Mouse (Mus musculus) limb, embryonic 14.5 days (tissue): Measurements from ENCODE around the gene Slc23a3. TPM values are rescaled to one million over a fixed set of nuclear protein-coding genes. Genes with fewer than 3 reads are reported as not detected.

ENCODE experiments used
- ATAC-seq: fragments of 200-750 bp; cut with Nextera tagmentation; 2 replicates; pipeline ENCODE4 v1.8.0; 2017; ENCODE audit warnings: low read depth, moderate number of reproducible peaks, moderate TSS enrichment; ENCODE audit not compliant: low FRiP score
- DNase-seq: peaks from one replicate; pipeline ENCODE4 v3.0.0-alpha.2; 2015; ENCODE audit warnings: low spot score
- H3K27ac ChIP-seq: fragments of 300-500 bp; sonication (generic); replicated peaks from 2 replicates; pipeline ENCODE4 v1.5.1; 2014; ENCODE audit warnings: low read depth, mild to moderate bottlenecking, low read length, moderate library complexity, mixed read lengths
- H3K27me3 ChIP-seq: fragments of 300-500 bp; sonication (generic); 2 replicates; pipeline ENCODE4 v1.6.1; 2014; ENCODE audit warnings: low read length, mixed read lengths; ENCODE audit not compliant: control insufficient read depth, insufficient read depth
- H3K36me3 ChIP-seq: fragments of 300-500 bp; sonication (generic); 2 replicates; pipeline ENCODE4 v1.6.1; 2014; ENCODE audit warnings: mild to moderate bottlenecking, low read length, moderate library complexity, mixed read lengths; ENCODE audit not compliant: control insufficient read depth, insufficient read depth
- H3K4me1 ChIP-seq: fragments of 300-500 bp; sonication (generic); 2 replicates; pipeline ENCODE4 v1.6.1; 2014; ENCODE audit warnings: antibody characterized with exemption, low read length, mixed read lengths; ENCODE audit not compliant: control insufficient read depth, insufficient read depth
- H3K4me2 ChIP-seq: fragments of 300-500 bp; sonication (generic); replicated peaks from 2 replicates; pipeline ENCODE4 v1.6.1; 2014; ENCODE audit warnings: low read depth, mild to moderate bottlenecking, low read length, moderate library complexity; ENCODE audit not compliant: severe bottlenecking
- H3K4me3 ChIP-seq: fragments of 300-500 bp; sonication (generic); replicated peaks from 2 replicates; pipeline ENCODE4 v1.5.1; 2014; ENCODE audit warnings: low read length
- H3K9ac ChIP-seq: fragments of 300-500 bp; sonication (generic); 2 replicates; pipeline ENCODE4 v1.6.1; 2014; ENCODE audit warnings: mild to moderate bottlenecking, low read depth, low read length, moderate library complexity; ENCODE audit not compliant: severe bottlenecking
- H3K9me3 ChIP-seq: fragments of 300-500 bp; sonication (generic); 2 replicates; pipeline ENCODE4 v1.6.1; 2016; ENCODE audit warnings: low read length; ENCODE audit not compliant: control insufficient read depth
- POLR2A ChIP-seq: fragments of 200-500 bp; IDR thresholded peaks from 2 replicates; pipeline ENCODE4 v1.8.0; 2012; ENCODE audit warnings: inconsistent platforms, mild to moderate bottlenecking, moderate library complexity, borderline replicate concordance; ENCODE audit not compliant: insufficient read depth, insufficient read length; ENCODE audit errors: extremely low read depth
- WGBS: fragments of 180-500 bp; shearing (Covaris S2); extraction: QIAGEN DNeasy Blood & Tissue Kit; methylation state at CpG from one replicate; pipeline ENCODE4 v1.1.7; 2014; 5-methylcytosine and 5-hydroxymethylcytosine counted together
- polyA plus RNA-seq, 2 experiments: library from polyadenylated mRNA; depleted of rRNA in 1 of 2; stranded (reverse) in 1 of 2; unstranded in 1 of 2; fragments of >200 nt; fragmentation: Nextera tagmentation in 1 of 2; extraction: Ambion mirVana in 1 of 2; gene quantifications; 2 replicates each; pipeline versions ENCODE4 v1.2.1 to v1.2.3; 2012 to 2014

Gene Slc23a3
- polyA plus RNA-seq, 2 experiments, result 0.11 to 0.58 TPM

GRCm38 (mm10) chr1:75122211-75122610 is 11.5 kb downstream of the Slc23a3 start:
- Histone ChIP-seq H3K27ac (no peak overlapping the region), H3K36me3 (no peaks in the 10 kb centered on the region), H3K9me3 (no peaks in the 10 kb centered on the region), H3K4me1 (0 out of 2 replicates have a peak, but pooled peaks cover 5% of the 10 kb centered on the region), H3K27me3 (no peaks in the 10 kb centered on the region), H3K4me2 (no peak overlapping the region), H3K4me3 (no peak overlapping the region), H3K9ac (no peak overlapping the region)
- no peak for TF ChIP-seq POLR2A
- DNase-seq, result no peak
- ATAC-seq, result no peak
- 79% methylated on average over 3 of the region's 3 CpGs for whole genome bisulfite sequencing

Other genes starting within 250 kb of the Slc23a3 start
- 0.05 TPM in 1 of 2 replicates, not detected in the other for gene Fev, start 248.5 kb downstream of the Slc23a3 start, polyA plus RNA-seq (2012; rRNA removed)
- 0.14 TPM in 1 of 2 replicates, not detected in the other for gene Fev, start 248.5 kb downstream of the Slc23a3 start, polyA plus RNA-seq (2014; fragmentation: Nextera tagmentation; extraction: Ambion mirVana)
- gene Cryba2, start 240.7 kb downstream of the Slc23a3 start, polyA plus RNA-seq (2012; rRNA removed), result not detected in 2 replicates
- gene Cryba2, start 240.7 kb downstream of the Slc23a3 start, polyA plus RNA-seq (2014; fragmentation: Nextera tagmentation; extraction: Ambion mirVana), result not detected in 2 replicates
- gene Cfap65, start 198.3 kb downstream of the Slc23a3 start, polyA plus RNA-seq (2012; rRNA removed), result 0.01 TPM in 1 of 2 replicates, not detected in the other
- not detected in 2 replicates for gene Cfap65, start 198.3 kb downstream of the Slc23a3 start, polyA plus RNA-seq (2014; fragmentation: Nextera tagmentation; extraction: Ambion mirVana)
- gene Ihh, start 182.2 kb downstream of the Slc23a3 start, polyA plus RNA-seq (2012; rRNA removed), result 30.6 and 41.2 TPM in 2 replicates
- gene Ihh, start 182.2 kb downstream of the Slc23a3 start, polyA plus RNA-seq (2014; fragmentation: Nextera tagmentation; extraction: Ambion mirVana), result 6.0 and 7.3 TPM in 2 replicates
- gene Nhej1, start 8.7 kb downstream of the Slc23a3 start, polyA plus RNA-seq (2012; rRNA removed), result 4.4 and 4.8 TPM in 2 replicates
- 7.8 and 10.8 TPM in 2 replicates for gene Nhej1, start 8.7 kb downstream of the Slc23a3 start, polyA plus RNA-seq (2014; fragmentation: Nextera tagmentation; extraction: Ambion mirVana)
- gene Cnppd1, start 8.8 kb upstream of the Slc23a3 start, polyA plus RNA-seq (2012; rRNA removed), result 48.1 and 56.7 TPM in 2 replicates
- gene Cnppd1, start 8.8 kb upstream of the Slc23a3 start, polyA plus RNA-seq (2014; fragmentation: Nextera tagmentation; extraction: Ambion mirVana), result 37.8 and 39.7 TPM in 2 replicates
- gene Retreg2, start 8.9 kb upstream of the Slc23a3 start, polyA plus RNA-seq (2012; rRNA removed), result 74.8 and 101 TPM in 2 replicates
- gene Retreg2, start 8.9 kb upstream of the Slc23a3 start, polyA plus RNA-seq (2014; fragmentation: Nextera tagmentation; extraction: Ambion mirVana), result 46.4 and 48.1 TPM in 2 replicates
- gene Zfand2b, start 34.8 kb upstream of the Slc23a3 start, polyA plus RNA-seq (2012; rRNA removed), result 53.2 and 58.5 TPM in 2 replicates
- 40.2 TPM in 2 replicates for gene Zfand2b, start 34.8 kb upstream of the Slc23a3 start, polyA plus RNA-seq (2014; fragmentation: Nextera tagmentation; extraction: Ambion mirVana)
- gene Abcb6, start 46.5 kb upstream of the Slc23a3 start, polyA plus RNA-seq (2012; rRNA removed), result 27.3 and 34.2 TPM in 2 replicates
- gene Abcb6, start 46.5 kb upstream of the Slc23a3 start, polyA plus RNA-seq (2014; fragmentation: Nextera tagmentation; extraction: Ambion mirVana), result 29.7 and 34.1 TPM in 2 replicates
- 34.1 and 34.7 TPM in 2 replicates for gene Ankzf1, start 58.3 kb upstream of the Slc23a3 start, polyA plus RNA-seq (2012; rRNA removed)
- 19.2 and 23.2 TPM in 2 replicates for gene Ankzf1, start 58.3 kb upstream of the Slc23a3 start, polyA plus RNA-seq (2014; fragmentation: Nextera tagmentation; extraction: Ambion mirVana)
- gene Atg9a, start 58.3 kb upstream of the Slc23a3 start, polyA plus RNA-seq (2012; rRNA removed), result 46.1 and 62.3 TPM in 2 replicates
- 31.5 and 33.9 TPM in 2 replicates for gene Atg9a, start 58.3 kb upstream of the Slc23a3 start, polyA plus RNA-seq (2014; fragmentation: Nextera tagmentation; extraction: Ambion mirVana)
- gene Glb1l, start 76.9 kb upstream of the Slc23a3 start, polyA plus RNA-seq (2012; rRNA removed), result 41.4 and 46.0 TPM in 2 replicates
- gene Glb1l, start 76.9 kb upstream of the Slc23a3 start, polyA plus RNA-seq (2014; fragmentation: Nextera tagmentation; extraction: Ambion mirVana), result 17.7 and 18.2 TPM in 2 replicates
- 245 and 269 TPM in 2 replicates for gene Stk16, start 76.9 kb upstream of the Slc23a3 start, polyA plus RNA-seq (2012; rRNA removed)
- gene Stk16, start 76.9 kb upstream of the Slc23a3 start, polyA plus RNA-seq (2014; fragmentation: Nextera tagmentation; extraction: Ambion mirVana), result 110 and 118 TPM in 2 replicates
- gene Tuba4a, start 86.0 kb upstream of the Slc23a3 start, polyA plus RNA-seq (2012; rRNA removed), result 20.9 and 25.1 TPM in 2 replicates
- gene Tuba4a, start 86.0 kb upstream of the Slc23a3 start, polyA plus RNA-seq (2014; fragmentation: Nextera tagmentation; extraction: Ambion mirVana), result 38.5 and 55.9 TPM in 2 replicates
- gene A630095N17Rik, start 98.2 kb upstream of the Slc23a3 start, polyA plus RNA-seq (2012; rRNA removed), result not detected in 2 replicates
- gene A630095N17Rik, start 98.2 kb upstream of the Slc23a3 start, polyA plus RNA-seq (2014; fragmentation: Nextera tagmentation; extraction: Ambion mirVana), result not detected in 2 replicates
- 41.9 and 44.9 TPM in 2 replicates for gene Dnajb2, start 102.5 kb upstream of the Slc23a3 start, polyA plus RNA-seq (2012; rRNA removed)
- gene Dnajb2, start 102.5 kb upstream of the Slc23a3 start, polyA plus RNA-seq (2014; fragmentation: Nextera tagmentation; extraction: Ambion mirVana), result 20.4 and 22.4 TPM in 2 replicates
- gene Ptprn, start 130.6 kb upstream of the Slc23a3 start, polyA plus RNA-seq (2012; rRNA removed), result 0.42 and 0.54 TPM in 2 replicates
- 0.12 and 0.44 TPM in 2 replicates for gene Ptprn, start 130.6 kb upstream of the Slc23a3 start, polyA plus RNA-seq (2014; fragmentation: Nextera tagmentation; extraction: Ambion mirVana)
- gene Resp18, start 144.5 kb upstream of the Slc23a3 start, polyA plus RNA-seq (2012; rRNA removed), result 0.16 TPM in 1 of 2 replicates, not detected in the other
- gene Resp18, start 144.5 kb upstream of the Slc23a3 start, polyA plus RNA-seq (2014; fragmentation: Nextera tagmentation; extraction: Ambion mirVana), result not detected in 2 replicates
- gene Dnpep, start 184.1 kb upstream of the Slc23a3 start, polyA plus RNA-seq (2012; rRNA removed), result 126 and 142 TPM in 2 replicates
- gene Dnpep, start 184.1 kb upstream of the Slc23a3 start, polyA plus RNA-seq (2014; fragmentation: Nextera tagmentation; extraction: Ambion mirVana), result 112 and 115 TPM in 2 replicates
- 50.7 and 53.7 TPM in 2 replicates for gene Des, start 226.4 kb upstream of the Slc23a3 start, polyA plus RNA-seq (2012; rRNA removed)
- 59.0 and 78.6 TPM in 2 replicates for gene Des, start 226.4 kb upstream of the Slc23a3 start, polyA plus RNA-seq (2014; fragmentation: Nextera tagmentation; extraction: Ambion mirVana)
- 77.9 and 114 TPM in 2 replicates for gene Speg, start 241.4 kb upstream of the Slc23a3 start, polyA plus RNA-seq (2012; rRNA removed)
- gene Speg, start 241.4 kb upstream of the Slc23a3 start, polyA plus RNA-seq (2014; fragmentation: Nextera tagmentation; extraction: Ambion mirVana), result 15.3 and 21.8 TPM in 2 replicates